Mouse (Mus musculus) E14TG2a.4 (cell line): ENCODE measurements around the gene Inpp5a.

Experiments used
- H3K27me3 ChIP-seq: 2 replicates; pipeline ENCODE4 v1.6.1; 2014; ENCODE audit warnings: low read length, control low read depth; ENCODE audit not compliant: insufficient read depth
- H3K36me3 ChIP-seq: 2 replicates; pipeline ENCODE4 v1.6.1; 2014; ENCODE audit warnings: low read length, control low read depth; ENCODE audit not compliant: insufficient read depth
- H3K4me1 ChIP-seq: replicated peaks from 2 replicates; pipeline ENCODE4 v1.6.1; 2014; ENCODE audit warnings: low read depth, low read length, control low read depth
- H3K4me3 ChIP-seq: replicated peaks from 2 replicates; pipeline ENCODE4 v1.5.1; 2014; ENCODE audit warnings: mild to moderate bottlenecking, low read length
- H3K9me3 ChIP-seq: 2 replicates; pipeline ENCODE4 v1.6.1; 2014; ENCODE audit warnings: low read length, control low read depth
- CTCF ChIP-seq: conservative IDR thresholded peaks from 2 replicates; pipeline ENCODE4 v1.5.1; 2014; ENCODE audit warnings: low read length
- NANOG ChIP-seq: IDR thresholded peaks from 2 replicates; pipeline ENCODE4 v1.6.1; 2014; ENCODE audit warnings: borderline replicate concordance, low read length, mixed read lengths
- POU5F1 ChIP-seq: IDR thresholded peaks from 2 replicates; pipeline ENCODE4 v1.6.1; 2014; ENCODE audit warnings: low read length, borderline replicate concordance

Inpp5a gene

GRCm38 (mm10) chr7:139390380-139390779 is 1.5 kb downstream of the Inpp5a start:
- no peak for TF ChIP-seq CTCF
- TF ChIP-seq NANOG, result no peak
- no peak for TF ChIP-seq POU5F1

GRCm38 (mm10) chr7:139390926-139391325 is 2.0 kb downstream of the Inpp5a start:
- Histone ChIP-seq H3K36me3 (no peaks in the 10 kb centered on the region), H3K4me3 (no peak overlapping the region), H3K9me3 (no peaks in the 10 kb centered on the region), H3K27me3 (peaks cover 22% of the 10 kb centered on the region), H3K4me1 (peaks cover 27% of the 10 kb centered on the region)
- no peak for TF ChIP-seq CTCF
- TF ChIP-seq POU5F1, result no peak
- TF ChIP-seq NANOG, result no peak

More at GRCm38 (mm10) chr7:139390380-139390779, 1.5 kb downstream of the Inpp5a start:
- Histone ChIP-seq H3K4me1 (peaks cover 27% of the 10 kb centered on the region), H3K36me3 (no peaks in the 10 kb centered on the region), H3K27me3 (peaks cover 28% of the 10 kb centered on the region), H3K4me3 (no peak overlapping the region), H3K9me3 (no peaks in the 10 kb centered on the region)

- H3K27me3 ChIP-seq, result peaks cover 16% of the 10 kb centered on the region
- H3K4me3 ChIP-seq, result no peak overlapping the region
- peaks cover 27% of the 10 kb centered on the region for H3K4me1 ChIP-seq
- no peak for TF ChIP-seq POU5F1
- no peak for TF ChIP-seq CTCF
- TF ChIP-seq NANOG, result no peak
- H3K36me3 ChIP-seq, result no peaks in the 10 kb centered on the region
- H3K9me3 ChIP-seq, result no peaks in the 10 kb centered on the region
Observed at GRCm38 (mm10) chr7:139391691-139392090, 2.8 kb downstream of the Inpp5a start.

GRCm38 (mm10) chr7:139392106-139392505 is 3.2 kb downstream of the Inpp5a start:
- peaks cover 16% of the 10 kb centered on the region for H3K27me3 ChIP-seq
- H3K36me3 ChIP-seq, result no peaks in the 10 kb centered on the region
- no peak overlapping the region for H3K4me3 ChIP-seq
- TF ChIP-seq POU5F1, result no peak
- TF ChIP-seq NANOG, result no peak
- no peak for TF ChIP-seq CTCF
- no peaks in the 10 kb centered on the region for H3K9me3 ChIP-seq
- peaks cover 27% of the 10 kb centered on the region for H3K4me1 ChIP-seq

- H3K9me3 ChIP-seq, result no peaks in the 10 kb centered on the region
- peaks cover 28% of the 10 kb centered on the region for H3K4me1 ChIP-seq
- no peaks in the 10 kb centered on the region for H3K36me3 ChIP-seq
- H3K4me3 ChIP-seq, result no peak overlapping the region
- H3K27me3 ChIP-seq, result peaks cover 16% of the 10 kb centered on the region
- TF ChIP-seq NANOG (no peak), POU5F1 (no peak), CTCF (no peak)
Observed at GRCm38 (mm10) chr7:139392691-139393235, 3.9 kb downstream of the Inpp5a start.

- peaks cover 33% of the 10 kb centered on the region for H3K4me1 ChIP-seq
- H3K4me3 ChIP-seq, result no peak overlapping the region
- no peaks in the 10 kb centered on the region for H3K27me3 ChIP-seq
- H3K9me3 ChIP-seq, result no peaks in the 10 kb centered on the region
- no peaks in the 10 kb centered on the region for H3K36me3 ChIP-seq
- TF ChIP-seq NANOG, result no peak
- no peak for TF ChIP-seq POU5F1
- no peak for TF ChIP-seq CTCF
Observed at GRCm38 (mm10) chr7:139397521-139397920, 8.6 kb downstream of the Inpp5a start.

GRCm38 (mm10) chr7:139398111-139398510 is 9.2 kb downstream of the Inpp5a start:
- Histone ChIP-seq H3K27me3 (no peaks in the 10 kb centered on the region), H3K4me3 (no peak overlapping the region), H3K9me3 (no peaks in the 10 kb centered on the region), H3K4me1 (peaks cover 33% of the 10 kb centered on the region), H3K36me3 (no peaks in the 10 kb centered on the region)
- TF ChIP-seq NANOG, result no peak
- no peak for TF ChIP-seq POU5F1
- no peak for TF ChIP-seq CTCF

- H3K36me3 ChIP-seq, result no peaks in the 10 kb centered on the region
- H3K27me3 ChIP-seq, result no peaks in the 10 kb centered on the region
- no peaks in the 10 kb centered on the region for H3K9me3 ChIP-seq
- H3K4me3 ChIP-seq, result no peak overlapping the region
- peaks cover 33% of the 10 kb centered on the region for H3K4me1 ChIP-seq
- no peak for TF ChIP-seq CTCF
- TF ChIP-seq POU5F1, result no peak
- TF ChIP-seq NANOG, result no peak
Observed at GRCm38 (mm10) chr7:139398530-139399021, 9.7 kb downstream of the Inpp5a start.

- Histone ChIP-seq H3K4me1 (peaks cover 33% of the 10 kb centered on the region), H3K9me3 (no peaks in the 10 kb centered on the region), H3K4me3 (no peak overlapping the region), H3K27me3 (no peaks in the 10 kb centered on the region), H3K36me3 (peaks cover 2% of the 10 kb centered on the region; the same call in 1 of the 2 replicates)
- TF ChIP-seq NANOG (no peak), CTCF (no peak), POU5F1 (no peak)
Observed at GRCm38 (mm10) chr7:139399572-139399971, 10.7 kb downstream of the Inpp5a start.
